Mouse (Mus musculus) adrenal gland, adult (tissue): ENCODE measurements around the gene Ddn.
"Not testable (repeated sequence)": the region's sequence is repeated elsewhere in the genome, so short reads cannot be mapped to it uniquely, and the experiment has no call there.

Experiments
- DNase-seq, 2 experiments: peaks; one replicate each; pipeline ENCODE4 v3.0.0; 2022 to 2023; ENCODE audit warnings: low spot score in 1 of 2; ENCODE audit not compliant: inconsistent age in 2 of 2

Gene Ddn

DNA sequence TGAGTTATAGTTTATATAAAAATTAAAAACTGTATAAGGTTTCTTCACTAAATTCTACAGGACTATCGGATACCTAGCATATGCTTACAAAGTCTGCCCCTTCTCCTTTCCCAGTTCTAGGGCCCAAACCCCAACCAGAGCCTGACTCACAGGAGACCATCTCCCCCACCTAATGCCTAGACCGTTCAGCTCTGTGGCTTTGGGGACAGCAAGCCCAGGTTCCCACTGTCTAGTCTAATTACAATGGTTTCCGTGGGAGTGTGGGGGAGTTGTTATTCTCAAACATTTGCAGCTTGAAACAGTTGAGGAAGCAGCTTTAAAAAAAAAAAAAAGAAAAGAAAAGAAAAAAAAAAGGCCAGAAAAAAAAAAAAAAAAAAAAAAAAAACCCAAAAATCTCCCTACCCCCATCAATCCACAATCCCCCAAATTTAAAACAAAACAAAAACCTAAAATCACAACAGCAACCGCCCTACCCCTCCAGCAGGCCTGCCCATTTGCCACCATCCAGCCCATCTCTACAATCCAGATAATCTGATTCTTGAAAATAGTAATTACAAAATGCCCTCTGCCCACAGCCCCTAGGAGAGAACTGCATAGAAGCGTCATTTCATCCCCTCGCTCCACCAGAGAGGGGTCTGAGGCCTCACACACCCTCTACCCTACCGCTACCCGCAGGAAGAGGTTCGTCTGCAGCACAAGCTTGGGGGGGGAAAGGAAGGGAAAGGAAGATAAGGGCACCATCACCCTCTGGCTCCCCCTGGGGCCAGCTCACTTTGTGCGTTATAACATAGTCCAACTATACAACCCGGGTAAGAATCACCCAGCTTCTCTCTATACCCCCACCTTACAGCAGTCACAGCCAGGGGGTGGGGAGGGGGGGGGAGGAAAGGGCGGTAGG lies 23.1 kb upstream of the Ddn start:
- peak in 1 of 2 experiments; percentile 58 for DNase-seq

DNA sequence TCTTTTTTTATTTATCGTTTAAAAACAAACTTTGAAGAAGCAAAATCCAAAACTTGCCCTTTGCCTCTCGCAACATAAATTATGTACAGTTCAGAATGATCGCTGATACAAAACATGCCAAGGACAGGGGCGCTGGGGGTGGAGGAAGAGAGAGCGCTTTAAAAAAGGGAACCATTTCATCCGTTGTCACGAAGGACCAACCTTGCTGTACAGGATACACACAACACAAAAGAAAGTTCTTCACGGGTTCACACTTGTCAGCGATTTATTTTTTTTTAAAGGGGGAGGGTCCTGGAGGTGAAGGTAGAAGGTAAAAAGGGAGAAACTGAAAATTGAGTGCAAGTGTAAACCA lies 22.4 kb upstream of the Ddn start:
- DNase-seq = no peak

DNA sequence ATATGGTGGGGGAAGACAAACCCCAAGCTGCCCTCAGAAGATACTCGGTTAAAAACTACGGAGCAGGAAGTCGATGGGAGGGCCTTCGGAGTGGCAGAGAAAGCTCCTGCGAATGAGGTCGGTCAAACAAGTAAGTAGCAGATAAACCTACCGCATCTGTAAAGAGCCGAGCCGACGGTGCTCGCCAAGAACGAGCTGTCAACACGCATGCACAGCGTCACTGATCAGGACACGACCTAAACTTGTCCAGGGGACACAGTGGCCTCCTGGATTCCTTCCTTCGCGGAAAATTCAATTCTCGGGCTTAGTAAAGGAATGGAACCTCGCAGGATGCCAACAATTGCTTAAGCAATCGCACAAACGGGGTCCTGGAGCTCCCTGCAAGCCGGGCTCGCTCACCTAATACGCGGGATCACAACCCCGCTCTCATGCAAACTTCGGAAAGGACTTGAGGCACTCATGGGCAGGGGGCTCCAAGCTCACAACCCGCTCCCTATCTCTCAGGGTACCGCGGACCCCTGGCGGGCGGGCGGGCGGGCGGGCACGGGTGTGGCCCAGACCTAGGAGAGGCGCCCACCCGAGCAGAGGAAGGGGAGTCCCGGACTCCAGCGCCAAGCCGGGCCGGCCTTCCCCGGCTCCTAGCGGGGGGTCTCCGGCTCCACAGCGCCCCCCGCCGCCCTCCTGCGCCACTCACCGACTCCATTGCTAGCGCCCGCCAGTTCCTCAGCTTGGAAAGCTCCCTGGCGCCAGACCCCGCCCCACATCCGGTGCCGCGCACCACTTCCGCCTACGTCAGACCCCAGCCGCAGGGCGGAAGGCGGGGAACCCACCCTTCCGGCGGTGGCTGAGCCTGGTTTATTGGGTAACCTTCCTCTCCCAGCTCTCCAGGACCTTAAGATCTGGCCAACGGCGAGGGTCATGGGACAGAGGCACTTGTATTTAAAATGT lies 21.7 kb upstream of the Ddn start, which contains the start of gene Prkag1:
TSS of gene Prkag1 (minus strand) at position 786 of the 948 bp plus-strand sequence.
- DNase-seq = peak; percentile 98 to 99

DNA sequence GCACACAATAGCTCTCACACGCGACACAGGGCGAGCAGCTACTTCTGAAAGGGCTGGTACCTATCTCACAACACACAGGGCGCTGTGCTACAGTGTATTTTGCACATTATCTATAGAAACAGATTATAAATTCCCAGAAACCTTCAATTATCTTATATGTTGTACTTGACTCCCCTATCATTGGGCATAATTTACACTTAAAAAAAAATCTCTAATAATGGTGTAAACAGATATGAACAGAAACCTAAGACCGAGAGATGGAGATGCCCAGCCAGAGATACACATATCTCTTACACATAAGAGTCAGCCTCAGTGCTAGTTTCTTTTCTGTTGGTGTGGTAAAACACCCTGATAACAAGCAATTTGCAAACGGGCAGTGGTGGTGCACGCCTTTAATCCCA lies 18.3 kb upstream of the Ddn start:
- no peak for DNase-seq

DNA sequence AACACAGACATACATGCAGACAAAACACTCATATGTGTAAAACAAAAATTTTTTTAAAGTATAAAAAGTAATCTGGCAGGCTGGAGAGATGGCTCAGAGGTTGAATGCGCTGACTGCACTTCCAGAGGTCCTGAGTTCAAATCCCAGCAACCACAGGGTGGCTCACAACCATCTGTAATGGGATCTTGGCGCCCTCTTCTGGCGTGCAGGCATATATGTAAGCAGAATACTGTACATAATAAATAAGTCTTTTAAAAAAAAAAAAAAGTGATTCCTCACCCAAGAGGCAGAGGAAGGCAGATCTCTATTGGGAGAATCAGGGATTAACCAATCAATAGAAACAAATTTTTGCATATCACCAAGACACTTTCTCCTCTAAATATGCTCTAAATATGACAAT lies 14.1 kb upstream of the Ddn start:
- no peak for DNase-seq

DNA sequence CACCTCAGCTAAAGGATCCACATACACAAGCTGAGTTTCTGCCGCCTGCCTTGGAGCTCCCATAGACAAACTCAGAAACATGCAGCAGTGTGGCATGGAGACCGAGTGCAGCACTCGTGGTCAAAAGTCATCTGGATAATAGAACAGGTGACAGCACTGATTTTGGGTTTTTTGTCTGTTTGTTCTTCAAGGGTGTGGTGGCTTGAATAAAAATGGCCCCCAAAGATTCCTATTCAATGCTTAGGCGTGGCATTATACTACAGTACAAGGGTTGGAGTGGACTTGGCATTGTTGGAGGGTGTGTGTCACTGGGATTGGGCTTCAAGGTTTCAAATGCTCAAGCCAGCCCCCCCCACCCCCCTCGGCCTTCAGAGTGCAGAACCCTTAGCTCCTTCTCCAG lies 12.9 kb upstream of the Ddn start:
- DNase-seq = no peak

DNA sequence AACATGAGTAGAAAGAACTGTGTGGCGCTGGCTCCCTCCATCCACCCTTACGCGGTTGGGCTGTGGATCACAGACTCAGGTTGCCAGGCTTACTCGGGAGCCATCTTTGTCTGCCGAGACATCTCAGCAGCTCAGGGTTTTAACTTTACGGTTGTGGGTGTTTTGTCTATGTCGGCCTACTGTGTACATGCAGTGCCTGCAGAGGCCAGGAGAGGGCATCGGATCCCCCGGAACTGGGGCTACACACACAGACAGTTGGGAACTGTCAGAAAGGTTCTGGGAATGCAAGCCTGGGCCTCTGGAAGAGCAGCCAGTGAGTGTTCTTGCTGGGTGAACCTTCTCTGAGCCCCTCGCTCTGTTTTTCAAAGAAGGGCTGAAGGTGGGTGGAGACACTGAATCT lies 12.1 kb upstream of the Ddn start:
- peak in 1 of 2 experiments; percentile 61 for DNase-seq

DNA sequence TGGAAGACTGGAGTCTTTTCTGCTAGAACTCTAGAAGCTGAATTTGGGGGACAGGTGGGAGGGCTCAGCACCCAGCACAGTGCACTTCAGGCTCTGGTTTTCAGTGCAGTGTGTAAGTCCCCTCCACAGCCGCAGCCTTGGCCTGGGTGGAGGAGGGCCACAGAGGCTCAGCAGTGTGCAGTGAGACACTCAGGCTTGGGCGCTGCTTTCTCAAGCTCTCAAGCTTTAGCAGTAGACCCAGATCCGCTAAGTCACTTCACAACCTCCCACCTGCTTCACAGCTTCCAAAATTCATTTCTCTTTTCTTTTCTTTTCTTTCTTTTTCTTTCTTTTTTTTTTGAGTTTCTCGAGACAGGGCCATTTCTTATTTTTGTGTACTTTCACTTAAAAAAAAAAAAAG lies 11.6 kb upstream of the Ddn start:
- no peak for DNase-seq

DNA sequence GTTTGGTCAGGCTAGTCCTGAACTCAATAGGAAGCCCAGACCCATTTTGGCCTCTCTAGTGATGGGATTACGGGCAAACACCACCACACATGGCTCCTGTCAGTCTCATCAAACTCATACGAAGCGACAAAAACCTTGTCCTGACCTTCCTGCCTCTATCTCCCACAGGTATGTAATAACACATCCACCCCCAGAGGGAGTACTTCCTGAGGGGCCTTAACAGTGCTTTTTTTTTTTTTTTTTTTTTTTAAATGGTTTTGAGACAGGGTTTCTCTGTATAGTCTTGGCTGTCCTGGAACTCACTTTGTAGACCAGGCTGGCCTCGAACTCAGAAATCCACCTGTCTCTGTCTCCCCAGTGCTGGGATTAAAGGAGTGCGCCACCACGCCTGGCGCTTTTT lies 8.9 kb upstream of the Ddn start:
- DNase-seq = no peak

DNA sequence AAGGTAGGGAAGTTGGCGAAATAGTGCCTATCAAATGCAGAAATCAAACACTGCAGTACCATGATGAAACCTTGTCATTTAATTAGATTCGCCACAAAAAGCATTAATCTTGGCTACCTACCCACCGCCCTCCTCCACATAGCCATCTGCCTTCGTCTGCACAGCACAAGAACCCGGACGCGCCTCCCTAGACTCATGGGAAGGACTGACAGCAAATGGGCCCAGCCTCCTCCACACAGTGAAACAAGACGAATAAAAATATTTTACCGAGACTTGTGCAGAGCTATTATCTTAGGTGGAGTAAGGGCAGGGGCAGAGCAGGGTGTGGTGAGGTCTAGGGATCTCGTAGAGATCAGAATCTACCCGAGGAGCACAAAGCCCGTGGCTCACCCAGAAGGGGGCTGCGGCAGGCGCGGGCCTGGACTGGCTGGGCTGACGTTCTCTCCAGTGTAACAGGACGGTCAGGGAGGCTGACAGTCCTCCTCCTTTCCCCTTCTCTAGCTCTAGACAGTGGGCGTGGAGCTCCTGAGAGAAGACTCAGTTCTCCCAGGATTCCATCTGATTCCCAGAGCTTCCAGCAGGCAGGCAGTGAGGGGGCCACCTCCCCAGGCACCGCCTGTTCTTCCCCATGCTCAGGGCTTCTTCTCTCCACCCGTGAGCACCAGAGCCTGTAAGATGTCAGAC lies 3.6 kb upstream of the Ddn start:
- no peak for DNase-seq

DNA sequence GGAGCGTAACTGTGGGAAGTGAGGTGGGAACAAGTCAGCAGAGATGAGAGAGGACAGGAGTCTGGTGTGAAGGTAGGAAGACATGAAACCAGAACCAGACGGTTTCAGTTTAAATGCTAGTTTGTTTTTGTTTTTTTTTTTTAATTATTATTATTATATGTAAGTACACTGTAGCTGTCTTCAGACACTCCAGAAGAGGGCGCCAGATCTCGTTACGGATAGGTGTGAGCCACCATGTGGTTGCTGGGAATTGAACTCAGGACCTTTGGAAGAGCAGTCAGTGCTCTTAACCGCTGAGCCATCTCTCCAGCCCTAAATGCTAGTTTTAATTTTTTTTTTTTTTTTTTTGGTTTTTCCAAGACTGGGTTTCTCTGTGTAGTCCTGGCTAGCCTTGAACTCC lies 922 bp upstream of the Ddn start:
- not testable (repeated sequence) for DNase-seq

DNA sequence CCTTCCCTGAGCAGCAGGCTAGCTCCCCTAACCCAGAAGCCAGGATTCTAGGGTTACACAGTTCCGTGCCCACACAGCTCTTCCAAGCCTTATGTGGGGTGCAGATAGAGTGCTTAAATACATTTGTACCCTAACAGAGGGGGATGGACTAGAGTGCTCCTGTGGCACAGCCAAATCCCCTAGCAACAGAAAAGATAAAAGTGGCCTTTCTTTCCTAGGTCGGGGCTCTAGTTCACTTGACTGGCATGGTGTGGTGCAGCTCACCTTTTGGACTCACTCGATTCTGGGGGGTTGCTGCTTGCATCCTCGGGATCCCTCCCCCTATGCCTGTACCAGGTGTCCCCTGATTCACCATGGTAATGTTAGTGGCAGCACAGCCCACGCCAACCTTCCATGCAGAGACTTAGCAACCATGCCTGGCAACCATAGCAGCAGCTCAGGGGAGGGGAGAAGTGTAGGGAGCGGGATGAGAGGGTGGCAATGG lies 597 bp downstream of the Ddn start:
- DNase-seq = no peak

DNA sequence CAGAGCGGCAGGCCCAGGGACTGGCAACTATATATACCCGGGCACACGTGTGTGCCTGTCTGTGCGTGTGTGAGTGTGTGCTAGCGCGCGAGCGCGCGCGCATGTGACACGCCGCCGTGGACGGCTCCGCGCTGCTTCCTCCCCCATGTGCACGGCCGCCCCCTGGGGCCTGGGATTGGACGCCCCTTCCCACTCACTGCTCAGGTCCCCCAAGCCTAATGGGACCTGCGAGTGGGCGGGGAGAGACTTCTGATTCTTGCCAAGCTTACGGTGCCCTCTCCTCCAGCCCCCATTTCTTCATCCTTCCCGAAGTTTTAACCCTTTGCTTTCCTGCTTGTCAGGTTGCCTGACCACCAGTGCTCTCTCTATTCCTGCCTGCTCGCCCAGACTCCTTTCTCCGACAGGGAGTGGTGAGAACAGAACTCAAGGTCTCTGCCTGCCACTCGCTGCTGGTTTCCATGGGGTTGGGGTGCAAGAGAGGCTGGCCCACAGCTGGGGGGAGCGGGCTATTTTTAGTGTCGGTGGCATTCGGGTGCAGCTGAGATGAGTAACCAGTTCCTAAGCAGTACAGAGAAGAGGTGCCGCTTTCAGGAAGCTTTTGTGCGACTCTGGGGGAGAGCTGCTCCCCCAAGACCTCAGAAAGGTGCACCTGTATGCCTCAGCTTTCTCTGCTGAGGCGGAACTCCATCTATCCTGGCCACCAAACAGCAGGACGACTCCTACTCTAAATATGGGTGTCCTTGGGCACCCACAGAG lies 1.2 kb downstream of the Ddn start:
- DNase-seq = peak; percentile 61 to 79

DNA sequence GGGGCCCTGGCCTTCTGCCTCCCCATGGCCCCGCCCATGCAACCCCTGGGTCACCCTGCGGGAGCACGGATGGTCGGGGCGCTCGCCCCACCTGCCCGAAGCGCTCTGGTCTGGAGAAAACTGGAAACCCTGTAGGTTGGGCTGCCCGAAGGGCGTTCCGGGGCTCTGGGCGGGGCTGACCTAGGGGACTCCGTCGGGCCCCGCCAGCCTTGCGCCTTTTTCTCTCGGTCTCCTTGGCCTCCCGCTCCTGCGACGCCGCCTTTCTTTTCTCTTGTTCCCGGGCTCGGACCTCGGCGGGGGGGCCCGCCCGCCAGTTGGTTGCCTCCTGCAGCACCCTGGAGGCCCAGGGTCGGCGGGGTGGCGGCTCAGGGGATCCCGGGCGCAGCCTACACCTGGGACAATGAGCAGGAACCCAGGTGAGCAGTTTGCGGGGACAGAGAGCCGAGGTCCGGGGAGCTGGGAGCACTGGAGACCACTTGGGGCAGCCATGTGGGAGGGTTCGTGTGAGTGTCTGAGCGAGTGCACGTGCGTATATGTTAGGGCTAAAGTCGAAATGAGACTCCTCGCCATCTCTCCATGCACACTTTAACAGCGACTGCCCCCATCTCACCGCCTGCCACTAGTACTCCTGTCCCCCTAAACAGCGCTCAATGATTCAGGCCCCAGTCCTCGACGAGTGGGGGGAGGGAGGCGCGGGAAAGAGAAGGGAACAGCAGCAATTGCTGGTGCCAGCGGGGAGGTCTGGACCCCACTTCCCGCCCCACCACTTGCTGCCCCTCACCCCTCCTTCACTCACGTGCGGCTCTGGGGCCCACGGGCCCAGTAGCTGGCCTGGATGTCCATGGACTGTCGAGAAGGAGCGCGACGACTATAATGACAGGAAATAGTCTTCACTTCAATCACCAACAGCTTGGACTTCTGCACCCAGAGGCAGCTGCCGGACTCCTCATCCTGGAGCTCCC lies 2.2 kb downstream of the Ddn start:
- peak; percentile 19 to 65 for DNase-seq

DNA sequence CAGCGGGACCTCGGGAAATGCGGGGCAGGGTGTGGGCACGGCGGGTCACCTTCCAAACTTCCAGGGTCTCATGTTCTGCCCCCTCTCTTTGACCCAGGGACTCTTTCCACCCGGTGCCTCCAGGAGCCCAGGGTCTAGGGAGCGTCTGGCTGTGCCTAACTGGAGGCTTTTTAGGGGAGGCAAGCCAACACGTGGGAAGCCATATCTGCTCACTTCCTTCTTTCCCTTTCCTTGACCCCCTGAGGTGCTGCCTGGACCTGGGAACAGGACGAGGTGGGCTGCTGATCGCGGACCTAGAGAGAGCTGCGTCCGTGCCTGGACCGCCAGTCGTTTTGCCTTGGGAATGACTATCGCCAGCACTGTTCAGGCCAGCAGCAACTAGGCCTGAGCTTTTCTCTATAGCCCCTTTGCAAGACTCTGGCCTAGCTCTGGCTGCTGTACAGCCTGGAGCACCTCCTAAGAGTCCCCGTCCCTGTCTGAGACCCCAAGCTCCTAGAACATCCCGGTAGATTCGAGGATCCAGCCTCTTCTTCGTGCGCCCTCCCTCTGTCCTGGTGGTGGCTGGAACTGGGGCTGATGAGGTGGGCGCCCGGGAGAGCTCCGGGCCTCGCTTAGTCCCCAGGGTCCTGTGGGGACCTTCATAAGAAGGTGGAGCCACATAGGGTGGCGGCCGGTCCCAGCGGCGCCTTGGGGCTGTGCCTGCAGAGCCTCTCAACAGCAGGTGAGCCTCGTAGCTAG lies 3.0 kb downstream of the Ddn start:
- no peak for DNase-seq

DNA sequence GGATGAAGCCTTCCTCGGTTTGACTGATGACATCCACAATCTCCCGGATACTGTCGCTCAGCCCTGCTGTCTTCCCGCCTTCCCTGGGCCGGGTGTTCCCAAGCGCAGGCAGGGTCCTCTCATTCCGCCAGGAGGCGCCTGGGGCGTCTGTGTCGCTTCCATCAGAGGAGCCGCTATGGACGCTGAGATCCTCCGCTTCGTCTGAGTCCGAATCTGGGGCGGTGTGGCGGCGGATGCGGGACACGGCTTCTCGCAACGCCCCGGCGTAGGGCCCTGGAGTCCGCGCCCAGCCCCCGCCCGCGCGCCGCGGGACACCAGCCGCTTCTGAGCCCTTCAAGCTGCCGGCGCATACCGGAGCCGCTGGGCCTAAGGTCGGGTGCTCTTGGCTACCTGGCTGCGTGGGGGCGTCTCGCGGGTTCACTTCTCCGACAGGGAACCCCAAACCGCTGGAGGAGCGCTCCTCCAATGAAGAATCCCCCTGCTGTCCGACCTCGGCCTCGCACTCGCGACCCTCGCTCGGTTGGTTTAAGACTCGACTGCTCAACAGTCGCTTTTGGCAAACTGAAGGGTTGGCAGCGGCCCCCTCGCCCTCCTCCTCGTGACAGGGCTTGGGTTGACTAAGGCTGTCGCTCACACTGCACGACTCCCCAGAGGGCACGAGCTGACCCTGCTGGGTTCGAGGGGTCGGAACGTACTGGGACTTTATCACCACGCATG lies 3.8 kb downstream of the Ddn start:
- peak; percentile 69 to 88 for DNase-seq

DNA sequence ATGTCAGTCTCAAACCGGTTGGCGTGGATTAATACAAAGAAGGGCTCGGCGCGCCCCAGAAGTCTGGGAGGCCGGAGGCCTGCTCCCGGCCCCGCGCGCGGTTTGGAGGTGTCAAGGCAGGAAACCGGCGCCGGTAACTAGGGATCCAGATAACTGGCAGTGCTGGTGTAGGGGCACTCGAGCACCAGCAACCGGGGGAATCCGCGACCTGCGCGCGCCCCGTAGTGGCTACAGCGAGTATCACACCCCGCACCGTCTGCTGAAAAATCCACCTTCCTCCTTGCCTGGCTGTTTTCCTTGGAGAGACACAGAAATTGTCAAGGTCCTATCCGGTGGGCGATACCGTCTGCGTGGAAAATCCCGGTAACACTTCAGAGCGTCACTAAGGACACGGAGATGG lies 5.2 kb downstream of the Ddn start:
- peak; percentile 83 to 95 for DNase-seq

DNA sequence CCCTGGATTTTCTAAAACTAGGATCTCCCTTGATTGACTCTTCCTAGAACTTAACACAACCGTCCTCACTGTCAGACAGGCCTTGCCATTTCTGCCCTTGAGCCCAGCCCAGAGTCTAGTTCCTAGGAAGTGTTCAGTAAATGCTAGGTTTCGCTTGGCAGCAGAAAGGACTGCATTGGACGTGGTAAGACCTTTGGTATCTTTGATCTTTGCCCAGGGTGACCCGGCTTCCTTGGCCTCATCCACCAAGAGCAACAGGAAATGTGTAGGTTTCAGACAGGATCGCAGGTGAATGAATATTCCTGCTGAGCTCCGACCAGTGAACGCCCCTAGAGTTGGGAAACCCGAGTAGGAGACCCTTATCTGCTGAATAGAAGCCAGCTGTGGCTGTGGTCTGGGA lies 6.4 kb downstream of the Ddn start:
- no peak for DNase-seq
